Mouse (Mus musculus): Measurements from ENCODE around the gene Olfr459.

Olfr459 gene

DNA sequence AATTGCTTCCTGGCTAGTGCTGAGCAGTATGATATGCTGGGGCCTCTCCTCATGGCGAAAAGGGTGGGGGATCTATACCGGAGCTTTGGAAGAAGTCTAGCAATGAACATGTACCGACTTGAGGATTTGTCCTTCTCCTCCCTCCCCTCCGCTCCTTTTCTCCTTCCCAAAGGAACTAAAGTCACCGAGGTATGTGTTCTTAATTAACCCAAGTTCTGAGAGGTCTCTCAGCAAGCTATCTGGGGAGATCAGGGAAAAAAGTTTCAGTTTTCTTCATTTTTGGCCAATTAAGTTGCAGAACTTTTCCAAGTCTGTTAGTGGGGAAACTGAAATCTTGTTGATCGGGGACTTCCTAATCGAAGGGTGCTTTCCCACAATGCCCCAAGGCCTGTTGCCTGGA lies at the start of gene Olfr459:
Gene Olfr459, minus strand, starts transcription at position 101 of the 400 bp plus-strand sequence.
- DNase-seq (ENCODE audit: low spot score): no peak

DNA sequence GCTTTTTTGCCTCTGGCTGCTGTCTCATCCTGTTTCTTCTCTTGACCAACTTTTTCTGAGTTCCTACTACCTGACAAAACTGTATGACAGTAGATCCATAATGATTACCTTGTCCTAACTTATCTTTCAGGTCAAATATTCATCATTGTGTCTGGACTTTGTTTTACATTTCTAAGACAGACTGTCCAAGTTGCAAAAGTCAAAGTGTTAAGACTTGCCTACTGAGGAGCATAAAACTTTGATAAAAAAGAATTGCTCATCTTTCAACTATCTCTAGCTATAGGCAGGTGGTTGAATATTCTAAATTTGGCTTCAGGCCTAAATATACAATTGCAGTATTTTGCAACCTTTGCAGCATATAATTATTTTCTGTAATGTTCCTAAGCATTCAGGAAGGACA lies 49.1 kb upstream of the Olfr459 start:
- no peak for DNase-seq (ENCODE audit: low spot score)

DNA sequence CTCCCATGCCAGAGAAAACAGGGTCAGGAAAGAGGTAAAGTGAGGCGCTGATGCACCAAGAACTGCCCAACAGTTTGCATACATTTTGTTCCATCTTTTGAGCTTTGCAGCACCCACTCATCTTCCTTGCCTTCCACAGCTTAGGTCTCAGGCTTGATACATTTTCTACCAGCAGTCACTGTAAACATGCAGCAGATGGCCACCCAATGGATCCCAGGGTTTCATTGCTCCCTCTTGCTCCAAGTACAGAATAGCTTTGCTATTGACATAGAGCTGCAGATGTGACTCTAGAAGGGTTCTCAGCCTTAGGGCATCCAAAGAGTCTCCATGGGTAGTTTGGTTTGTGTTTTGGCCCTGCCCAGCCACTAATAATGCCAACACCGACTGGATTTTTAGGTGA lies 11.7 kb upstream of the Olfr459 start:
- no peak for DNase-seq (ENCODE audit: low spot score)

DNA sequence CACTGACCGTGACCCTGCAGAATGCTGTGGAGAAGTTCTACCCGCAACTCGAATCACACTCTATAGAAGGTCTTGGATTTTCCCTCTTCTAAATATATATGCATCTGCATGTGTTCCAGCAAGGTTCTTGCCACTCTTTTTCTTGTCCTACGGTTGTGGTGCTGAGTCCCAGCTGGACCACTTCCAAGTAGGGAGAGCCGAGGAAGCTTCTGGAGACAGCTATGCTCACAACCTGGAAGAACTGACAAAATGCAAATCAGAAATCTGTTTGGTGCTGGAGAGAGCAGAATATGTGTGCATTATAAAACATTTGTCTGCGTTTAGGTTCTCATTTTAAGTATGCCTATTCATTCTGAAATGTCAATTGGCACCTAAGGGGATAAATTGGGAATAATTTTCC lies 744 bp upstream of the Olfr459 start:
- no peak for DNase-seq (ENCODE audit: low spot score)

DNA sequence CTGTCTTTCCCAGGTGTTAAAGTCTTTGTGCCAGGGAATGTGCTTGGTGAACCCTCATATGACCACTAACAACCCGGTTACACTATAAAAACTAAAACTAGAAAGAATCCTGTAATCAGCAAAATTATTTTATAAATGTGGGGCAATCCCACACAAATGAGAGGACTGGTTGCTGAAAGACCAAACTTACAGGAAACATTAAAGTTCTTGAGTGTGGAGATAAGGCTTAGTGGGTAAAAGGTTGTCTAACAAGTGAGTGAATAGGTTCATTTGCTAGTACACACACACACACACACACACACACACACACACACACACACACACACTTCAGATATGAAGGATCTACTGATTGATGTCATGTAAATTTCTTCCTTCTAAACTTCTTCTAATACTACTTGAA lies 5.1 kb downstream of the Olfr459 start:
- DNase-seq (ENCODE audit: low spot score): no peak

DNA sequence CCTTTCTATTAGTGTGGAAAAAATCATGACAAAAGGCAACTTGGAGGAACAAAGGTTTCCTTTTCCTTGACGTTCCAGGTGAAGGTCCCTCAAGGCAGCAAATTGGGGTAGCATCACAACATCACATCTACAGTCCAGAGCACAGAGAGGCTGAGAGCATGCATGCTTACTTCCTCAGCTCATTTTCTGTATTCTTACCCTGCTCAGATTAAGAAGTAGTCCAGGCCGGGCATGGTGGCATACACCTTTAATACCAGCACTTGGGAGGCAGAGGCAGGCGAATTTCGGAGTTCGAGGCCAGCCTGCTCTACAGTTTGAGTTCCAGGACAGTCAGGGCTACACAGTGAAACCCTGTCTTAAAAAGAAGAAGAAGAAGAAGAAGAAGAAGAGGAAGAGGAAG lies 10.7 kb downstream of the Olfr459 start:
- DNase-seq (ENCODE audit: low spot score): no peak

DNA sequence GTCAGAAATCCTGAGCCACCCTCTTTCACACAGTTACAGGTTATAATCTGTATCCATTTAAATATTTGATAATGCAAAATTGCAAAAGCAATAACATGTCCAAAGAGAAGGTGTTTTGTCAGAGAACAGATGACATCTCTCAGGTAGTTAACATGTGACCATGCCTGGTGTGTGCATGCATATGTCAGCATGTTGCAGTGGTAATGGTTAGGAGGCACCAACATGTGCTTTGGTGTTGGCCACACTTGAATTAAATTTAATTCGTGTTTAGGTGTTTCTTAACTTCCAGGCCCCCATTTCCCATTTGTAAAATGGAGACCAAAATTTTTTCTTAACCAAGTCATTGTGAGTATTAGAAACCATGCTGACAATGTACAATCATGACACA lies 12.6 kb downstream of the Olfr459 start:
- DNase-seq (ENCODE audit: low spot score): no peak

DNA sequence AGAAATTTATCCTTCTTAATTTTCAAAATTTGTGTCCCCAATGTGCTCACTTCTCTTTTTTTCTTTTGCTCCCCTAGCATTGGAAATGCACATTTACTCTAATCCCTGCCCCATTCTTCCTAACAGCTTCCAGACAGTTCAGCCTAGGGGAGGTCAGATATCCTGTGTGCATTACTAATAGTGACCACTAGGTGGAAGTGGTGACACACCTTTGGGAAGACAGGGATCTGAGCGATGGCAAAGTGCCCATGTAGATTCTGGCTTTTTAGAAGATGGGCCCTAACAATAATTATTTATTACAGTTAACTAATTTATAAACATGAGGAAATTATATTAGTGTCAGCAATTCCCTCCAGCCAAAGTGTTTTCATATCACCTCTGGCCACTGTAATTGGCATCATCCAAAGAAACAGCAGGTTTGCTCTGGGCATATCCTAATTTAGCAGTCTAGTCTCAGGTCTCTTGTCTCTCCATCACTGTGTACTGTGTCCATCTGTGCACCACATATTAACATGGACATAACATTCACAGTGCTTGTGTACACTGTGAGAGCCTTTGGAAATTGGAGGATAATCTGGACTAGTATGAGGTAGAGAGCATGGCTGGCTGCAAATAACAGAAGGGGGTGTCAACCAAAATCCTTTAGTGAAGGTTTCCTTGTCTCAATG lies 13.1 kb downstream of the Olfr459 start:
- peak; percentile 5 for DNase-seq (ENCODE audit: low spot score)

DNA sequence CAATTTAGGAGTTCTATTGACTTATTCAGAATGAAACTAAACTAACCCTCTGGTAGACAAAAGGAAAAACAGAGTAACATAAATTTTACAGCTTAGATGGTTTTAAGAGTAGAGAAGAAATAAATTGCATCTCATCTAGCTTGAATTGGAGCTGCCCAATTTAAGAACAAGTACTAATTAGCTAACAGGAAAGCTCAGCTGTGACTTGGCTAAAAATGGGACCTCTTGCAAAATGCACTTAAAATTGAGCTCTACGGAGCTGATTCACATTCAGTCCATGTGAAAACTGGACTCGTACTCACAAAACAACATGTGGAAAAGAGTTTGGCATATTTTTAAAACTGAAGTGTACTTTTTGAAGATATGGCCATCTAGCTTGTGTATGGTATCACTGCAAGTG lies 15.4 kb downstream of the Olfr459 start:
- no peak for DNase-seq (ENCODE audit: low spot score)

DNA sequence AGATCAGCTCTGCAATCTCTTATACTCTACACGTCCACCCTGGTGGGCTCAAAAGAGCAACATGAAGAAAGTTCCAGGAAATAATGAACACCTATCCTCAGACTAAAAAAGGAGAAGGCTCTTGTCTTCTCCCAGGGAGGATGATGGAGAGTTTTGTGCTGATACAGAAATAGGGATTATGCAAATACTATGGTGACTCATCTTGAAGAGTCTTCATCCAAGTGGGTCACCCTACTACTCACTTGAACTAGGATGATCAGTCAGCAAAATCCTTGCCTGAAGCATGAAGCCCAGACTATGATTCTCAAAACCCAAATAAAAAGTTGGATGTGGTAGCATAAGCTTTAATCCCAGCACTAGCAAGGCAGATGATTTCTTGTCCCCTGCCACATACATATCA lies 16.6 kb downstream of the Olfr459 start:
- no peak for DNase-seq (ENCODE audit: low spot score)

DNA sequence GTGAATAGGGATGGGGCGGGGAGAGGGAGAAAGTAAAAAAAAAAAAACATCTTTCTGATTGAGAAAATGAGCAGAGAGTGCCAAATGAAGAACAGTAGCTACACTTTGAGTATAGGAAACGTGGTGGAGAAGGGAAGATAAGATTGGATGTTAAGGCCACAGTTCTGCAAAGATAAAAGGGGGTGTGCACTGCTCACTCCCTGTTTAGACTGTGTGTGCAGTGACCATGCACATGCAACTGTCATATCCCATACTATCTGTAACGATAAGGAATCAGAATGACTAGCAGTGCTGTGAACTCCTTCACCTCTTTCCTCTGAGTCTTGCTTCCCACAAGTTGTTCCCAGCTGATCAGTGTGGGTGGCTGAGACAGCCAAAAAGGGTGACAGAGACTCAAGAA lies 17.8 kb downstream of the Olfr459 start:
- DNase-seq (ENCODE audit: low spot score): no peak

DNA sequence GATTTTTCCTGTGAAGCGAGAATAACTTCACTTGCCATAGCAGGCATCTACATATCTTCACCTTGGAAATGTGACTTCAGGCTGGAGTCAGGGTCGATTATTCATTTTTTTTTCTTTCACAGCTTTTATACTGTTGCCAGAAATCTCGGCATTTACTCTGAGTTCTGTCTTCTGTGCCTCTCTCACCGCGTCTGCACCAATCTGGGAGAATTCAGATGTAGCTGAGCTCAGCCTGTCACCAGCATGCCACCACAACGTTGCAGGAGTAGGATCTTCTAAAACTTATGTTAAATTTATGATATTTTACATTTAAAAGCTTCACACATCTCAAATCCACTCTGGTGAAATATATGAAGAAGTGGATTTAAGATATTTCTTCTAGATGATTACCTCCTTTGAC lies 20.4 kb downstream of the Olfr459 start:
- no peak for DNase-seq (ENCODE audit: low spot score)

DNA sequence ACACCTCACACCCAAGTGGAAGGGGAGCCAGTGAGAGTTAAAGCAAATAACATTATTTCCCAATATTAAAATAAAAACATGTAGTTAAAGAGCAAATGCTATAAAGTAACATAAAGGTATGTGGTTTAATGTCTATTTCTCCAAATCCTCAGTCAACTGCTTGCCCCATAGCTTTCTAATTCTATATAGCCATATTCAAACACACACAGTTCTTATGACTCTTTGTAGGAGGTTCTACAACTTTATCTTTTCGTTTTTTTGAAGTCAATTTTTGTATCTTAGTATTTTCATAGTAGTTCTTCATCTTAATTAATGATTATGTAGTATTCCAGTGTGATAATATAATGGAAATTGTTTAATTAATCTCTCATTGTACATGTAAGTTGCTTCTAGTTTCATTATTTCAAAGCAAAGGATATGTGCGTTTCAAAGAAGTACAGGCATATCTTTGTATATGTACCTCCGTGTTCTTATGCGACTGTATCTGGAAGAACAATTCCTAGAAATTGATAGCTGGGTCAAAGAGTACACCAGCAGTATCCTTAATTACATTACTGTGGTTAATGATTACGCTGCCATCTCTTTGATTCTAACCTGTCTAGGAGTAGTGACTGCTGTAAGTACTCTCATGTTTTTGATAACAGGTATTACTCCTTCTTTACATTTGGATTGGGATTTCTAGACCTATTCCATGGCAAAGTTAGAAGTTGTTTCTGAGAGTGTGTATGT lies 30.1 kb downstream of the Olfr459 start:
- DNase-seq (ENCODE audit: low spot score): no peak

DNA sequence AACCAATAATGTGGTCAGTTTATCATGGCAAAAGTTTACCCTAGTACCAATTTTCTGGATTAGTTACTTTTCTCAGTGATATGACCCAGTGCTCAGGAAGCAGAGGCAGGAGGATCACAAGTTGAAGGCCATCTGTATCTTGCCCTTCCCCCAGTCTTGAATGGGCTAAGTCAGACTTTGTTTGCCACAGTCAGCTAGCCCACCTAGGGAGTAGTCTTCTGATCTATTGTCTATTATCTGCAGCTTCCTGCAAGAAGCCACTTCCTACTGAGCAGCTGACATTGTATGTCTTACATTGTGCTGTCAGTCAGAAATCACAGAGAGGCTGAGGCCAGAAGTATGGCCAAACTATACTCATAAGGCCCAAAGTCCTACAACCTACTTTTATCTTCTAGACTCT lies 33.9 kb downstream of the Olfr459 start:
- DNase-seq (ENCODE audit: low spot score): no peak

DNA sequence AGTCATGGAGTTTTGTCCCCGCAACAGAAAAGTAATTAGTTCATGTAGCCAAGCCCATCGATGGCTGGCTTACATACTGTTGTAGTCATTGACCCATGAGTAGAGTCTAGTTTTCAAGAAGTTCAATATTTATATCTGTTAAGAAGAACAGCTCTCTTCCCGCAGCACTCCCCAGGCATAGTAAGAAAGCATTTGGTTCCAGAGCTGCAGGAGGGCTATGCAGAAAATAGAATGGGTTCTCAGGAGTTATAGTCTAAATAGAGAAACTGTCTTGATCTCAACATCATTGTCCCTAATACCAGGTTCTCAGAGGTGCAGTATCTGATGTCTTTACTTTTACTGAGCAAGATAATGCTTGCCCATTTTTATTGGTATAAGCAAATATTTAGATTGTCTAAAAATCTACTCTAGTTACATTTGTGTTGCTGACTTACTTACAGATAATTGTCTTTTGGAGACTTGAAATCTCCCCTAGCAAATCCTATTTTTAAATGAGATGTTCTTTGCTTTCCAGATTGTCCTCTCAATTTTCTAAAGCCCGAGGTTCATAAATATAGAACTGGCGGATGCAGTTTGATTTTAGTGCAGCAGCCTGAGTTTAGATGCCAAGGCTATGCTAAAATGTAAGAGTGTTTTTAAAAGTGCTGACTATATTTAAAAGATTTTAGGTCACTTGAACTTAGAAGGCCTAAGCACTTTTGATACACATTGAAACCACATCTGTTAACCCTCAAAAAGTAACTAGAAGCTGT lies 40.1 kb downstream of the Olfr459 start:
- DNase-seq (ENCODE audit: low spot score): no peak

DNA sequence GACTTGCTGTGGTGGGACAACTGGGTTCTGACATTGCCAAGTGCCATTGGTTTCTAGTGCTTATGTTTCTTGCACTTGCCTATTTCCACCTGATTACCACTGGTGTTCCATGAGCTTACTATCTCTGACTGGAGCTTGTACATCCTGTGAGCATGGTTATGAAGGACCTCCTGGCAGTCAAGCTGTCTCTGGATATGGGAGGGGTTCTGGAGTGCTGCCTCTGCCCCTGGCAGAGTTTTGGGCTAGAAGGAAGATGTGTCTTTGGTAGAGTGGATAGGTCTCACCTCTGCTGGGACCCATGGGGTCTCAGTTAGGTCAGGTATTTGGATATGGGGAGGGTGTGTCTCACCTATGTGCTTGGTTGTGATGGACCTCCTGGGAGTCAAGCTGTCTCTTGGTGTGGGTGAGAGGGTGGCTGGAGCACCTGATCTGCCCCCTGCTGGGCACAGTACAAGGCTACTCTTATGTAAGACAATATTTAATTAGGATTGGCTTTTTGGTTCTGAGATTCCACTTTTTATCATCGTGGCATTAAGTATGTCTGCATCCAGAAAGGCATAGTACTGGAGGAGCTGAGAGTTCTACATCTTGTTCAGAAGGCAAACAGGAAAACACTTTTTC lies 46.9 kb downstream of the Olfr459 start:
- peak; percentile 7 for DNase-seq (ENCODE audit: low spot score)

DNA sequence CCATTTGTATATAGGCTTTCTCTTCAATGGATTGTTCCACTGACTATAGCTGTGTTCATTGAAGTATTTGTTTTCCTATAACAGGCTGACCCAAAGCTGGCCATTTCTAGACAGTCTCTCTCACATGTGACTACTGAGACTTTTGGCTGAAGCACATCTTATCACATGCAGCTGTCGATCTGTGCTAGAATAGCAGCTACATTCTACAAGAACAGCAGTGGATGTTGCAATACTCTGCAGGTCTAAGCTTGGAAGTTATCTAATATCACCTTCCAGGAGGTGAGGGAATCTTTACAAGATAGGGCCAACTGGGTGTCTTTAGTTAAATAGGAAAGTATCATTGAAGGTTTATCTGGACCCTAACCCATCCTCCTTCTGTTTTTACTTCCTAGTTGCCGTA lies 53.5 kb downstream of the Olfr459 start:
- DNase-seq (ENCODE audit: low spot score): no peak
